Mouse (Mus musculus) CH12.LX (cell line): ENCODE measurements around the gene Nhej1. TPM values are rescaled to one million over a fixed set of nuclear protein-coding genes. Genes with fewer than 3 reads are reported as not detected.
A peak's percentile ranks its signal among the peaks of the same experiment; 100 is the strongest.

Experiments used
- DNase-seq: peaks from one replicate; pipeline ENCODE4 v3.0.0-alpha.2; 2013; ENCODE audit errors: extremely low read depth
- H3K27ac ChIP-seq: 2 replicates; pipeline ENCODE4 v1.5.1; 2012; ENCODE audit warnings: low read depth, mild to moderate bottlenecking, control low read depth, moderate library complexity; ENCODE audit not compliant: insufficient read depth
- H3K27me3 ChIP-seq: replicated peaks from 2 replicates; pipeline ENCODE3; 2012; ENCODE audit warnings: inconsistent platforms
- H3K36me3 ChIP-seq, 2 experiments: replicated peaks in 1 of 2; 2 replicates each; pipeline versions ENCODE3 to v1.6.1; 2012; ENCODE audit warnings: inconsistent platforms in 1 of 2, low read length in 1 of 2, mild to moderate bottlenecking in 1 of 2, mixed read lengths in 1 of 2, moderate library complexity in 1 of 2; ENCODE audit not compliant: control insufficient read depth in 1 of 2, insufficient read depth in 1 of 2
- H3K4me1 ChIP-seq, 2 experiments: 2 replicates each; pipeline ENCODE4 v1.6.1; 2012; ENCODE audit warnings: inconsistent platforms in 1 of 2, moderate library complexity in 1 of 2; ENCODE audit not compliant: insufficient read depth in 2 of 2, control insufficient read depth in 1 of 2
- H3K4me2 ChIP-seq: 2 replicates; pipeline ENCODE4 v1.6.1; 2012; ENCODE audit warnings: low read depth, mild to moderate bottlenecking, control low read depth; ENCODE audit not compliant: poor library complexity, insufficient read depth, severe bottlenecking
- H3K4me3 ChIP-seq, 3 experiments: fragments of 150-350 bp in 1 of 3; sonication (generic) in 1 of 3; replicated peaks in 1 of 3; 2 replicates each; pipeline versions ENCODE3 to v1.5.1; 2011 to 2012; ENCODE audit warnings: low read depth in 2 of 3, low read length in 2 of 3, mild to moderate bottlenecking in 2 of 3, moderate library complexity in 2 of 3, control low read depth in 1 of 3, improper control_type of control experiment in 1 of 3, inconsistent platforms in 1 of 3, mixed read lengths in 1 of 3; ENCODE audit not compliant: poor library complexity in 1 of 3
- H3K79me2 ChIP-seq: replicated peaks from 2 replicates; pipeline ENCODE4 v1.6.1; 2012; ENCODE audit warnings: mild to moderate bottlenecking, moderate library complexity; ENCODE audit not compliant: control insufficient read depth, poor library complexity, insufficient read depth, severe bottlenecking; ENCODE audit errors: extremely low read depth
- H3K9ac ChIP-seq: 2 replicates; pipeline ENCODE4 v1.6.1; 2012; ENCODE audit warnings: low read depth, mild to moderate bottlenecking, control low read depth, moderate library complexity; ENCODE audit not compliant: insufficient read depth
- H3K9me3 ChIP-seq: replicated peaks from 2 replicates; pipeline ENCODE3; 2012; ENCODE audit warnings: low read length, inconsistent platforms, mixed read lengths
- BHLHE40 ChIP-seq: IDR thresholded peaks from 2 replicates; pipeline ENCODE4 v1.6.1; 2011; ENCODE audit warnings: mild to moderate bottlenecking, low read depth, low read length, improper control_type of control experiment
- CTCF ChIP-seq, 2 experiments: IDR thresholded peaks in 1 of 2; conservative IDR thresholded peaks in 1 of 2; 2 replicates each; pipeline ENCODE4 v1.5.1; 2011 to 2012; ENCODE audit warnings: low read depth in 2 of 2, low read length in 2 of 2, improper control_type of control experiment in 1 of 2, inconsistent platforms in 1 of 2, mild to moderate bottlenecking in 1 of 2, moderate library complexity in 1 of 2
- ELF1 ChIP-seq: IDR thresholded peaks from 2 replicates; pipeline ENCODE4 v1.6.1; 2014; ENCODE audit warnings: low read depth, mild to moderate bottlenecking, inconsistent platforms, low read length, improper control_type of control experiment
- IRF4 ChIP-seq: IDR thresholded peaks from 2 replicates; pipeline ENCODE4 v1.6.1; 2014; ENCODE audit warnings: low read depth, mild to moderate bottlenecking, inconsistent platforms, low read length, improper control_type of control experiment
- JUND ChIP-seq: conservative IDR thresholded peaks from 2 replicates; pipeline ENCODE4 v1.6.1; 2011; ENCODE audit warnings: low read depth, low read length, improper control_type of control experiment
- MAX ChIP-seq: IDR thresholded peaks from 2 replicates; pipeline ENCODE4 v1.6.1; 2011; ENCODE audit warnings: low read length, improper control_type of control experiment
- MYC ChIP-seq: IDR thresholded peaks from 2 replicates; pipeline ENCODE4 v1.6.1; 2011; ENCODE audit warnings: low read depth, mild to moderate bottlenecking, improper control_type of control experiment, low read length
- NRF1 ChIP-seq: IDR thresholded peaks from 2 replicates; pipeline ENCODE4 v1.6.1; 2014; ENCODE audit warnings: low read depth, mild to moderate bottlenecking, inconsistent platforms, low read length, improper control_type of control experiment, moderate library complexity
- RAD21 ChIP-seq: IDR thresholded peaks from 2 replicates; pipeline ENCODE4 v1.6.1; 2011; ENCODE audit warnings: low read depth, mild to moderate bottlenecking, low read length, improper control_type of control experiment, moderate library complexity
- SMC3 ChIP-seq: IDR thresholded peaks from 2 replicates; pipeline ENCODE4 v1.6.1; 2011; ENCODE audit warnings: low read depth, low read length, improper control_type of control experiment
- USF1 ChIP-seq: IDR thresholded peaks from 2 replicates; pipeline ENCODE4 v1.6.1; 2014; ENCODE audit warnings: low read depth, mild to moderate bottlenecking, inconsistent platforms, low read length, improper control_type of control experiment
- USF2 ChIP-seq: conservative IDR thresholded peaks from 2 replicates; pipeline ENCODE4 v1.6.1; 2011; ENCODE audit warnings: low read depth, low read length, improper control_type of control experiment
- ZC3H11A ChIP-seq: IDR thresholded peaks from 2 replicates; pipeline ENCODE4 v1.6.1; 2012; ENCODE audit warnings: low read depth, mild to moderate bottlenecking, inconsistent platforms, low read length, improper control_type of control experiment
- ZMIZ1 ChIP-seq: IDR thresholded peaks from 2 replicates; pipeline ENCODE4 v1.6.1; 2012; ENCODE audit warnings: low read depth, mild to moderate bottlenecking, inconsistent platforms, low read length, improper control_type of control experiment
- dilution Hi-C: fragments of 300-500 bp; cut with MboI; formaldehyde crosslinking; loops from 2 replicates; pipeline ENCODE4 v1.14.3; 2020; ENCODE audit warnings: low sequenced_read_pairs; ENCODE audit not compliant: extremely low pct_unique_long_range_greater_than_20kb, extremely low pct_ligation_motif_present
- in situ Hi-C: fragments of 300-500 bp; cut with MboI; formaldehyde crosslinking; loops from 3 replicates; pipeline ENCODE4 v1.14.3; 2019; ENCODE audit warnings: low sequenced_read_pairs, low pct_ligation_motif_present, low pct_unique_long_range_greater_than_20kb, mixed read lengths
- polyA plus RNA-seq: library from polyadenylated mRNA; unstranded; fragments of >175 nt; gene quantifications from 2 replicates; pipeline ENCODE4 v1.2.1, GENCODE M21; 2012; ENCODE audit warnings: low read depth; ENCODE audit not compliant: insufficient read length
- total RNA-seq, 2 experiments: library from RNA; depleted of rRNA; stranded (reverse); fragments of 300-350 nt in 1 of 2; fragments of >200 nt in 1 of 2; gene quantifications; 2 replicates each; pipeline ENCODE4 v1.2.3; 2012 to 2014

The Nhej1 gene
- total and polyA plus RNA-seq, 3 experiments: 2.8 to 4.0 (median 3.7) TPM

GRCm38 (mm10) chr1:74967962-74968580 is 156.9 kb downstream of the Nhej1 start:
- H3K9ac ChIP-seq: no peak overlapping the region
- H3K4me1 ChIP-seq: no peaks in the 10 kb centered on the region
- in situ Hi-C loops: no loop called here
- TF ChIP-seq JUND: no peak
- H3K36me3 ChIP-seq: no peaks in the 10 kb centered on the region
- H3K4me3 ChIP-seq: no peak overlapping the region
- H3K27ac ChIP-seq: no peak overlapping the region
- dilution Hi-C loops: no loop called here
- no peaks in the 10 kb centered on the region for H3K79me2 ChIP-seq
- H3K27me3 ChIP-seq: no peaks in the 10 kb centered on the region
- no peaks in the 10 kb centered on the region for H3K9me3 ChIP-seq
- H3K4me2 ChIP-seq: no peak overlapping the region
- DNase-seq: no peak

GRCm38 (mm10) chr1:74964494-74965215 is 160.3 kb downstream of the Nhej1 start:
- DNase-seq: peak; percentile 78
- H3K36me3 ChIP-seq: no peaks in the 10 kb centered on the region
- dilution Hi-C loops: no loop called here
- no peaks in the 10 kb centered on the region for H3K9me3 ChIP-seq
- no peak overlapping the region for H3K27ac ChIP-seq
- H3K4me3 ChIP-seq: no peak overlapping the region
- peaks cover 9% of the 10 kb centered on the region for H3K27me3 ChIP-seq
- H3K4me1 ChIP-seq: no peaks in the 10 kb centered on the region
- TF ChIP-seq IRF4: no peak
- peak; percentile 84 for TF ChIP-seq MAX
- TF ChIP-seq BHLHE40: peak; percentile 59
- peak; percentile 86 for TF ChIP-seq RAD21
- TF ChIP-seq SMC3: peak; percentile 79
- TF ChIP-seq ELF1: peak; percentile 40; the same call in 1 of the 2 replicates
- TF ChIP-seq ZMIZ1: no peak
- peak; percentile 34; the same call in 1 of the 2 replicates for TF ChIP-seq USF2
- no peak for TF ChIP-seq NRF1
- 0 out of 2 replicates have a peak, but pooled peaks have one; percentile 12 for TF ChIP-seq ZC3H11A
- TF ChIP-seq CTCF (conservative IDR thresholded peaks at IDR 0.05 in 1 of 2, IDR thresholded peaks at IDR 0.05 in 1 of 2; ENCODE audit: low read depth in 2 of 2, low read length in 2 of 2): peak; percentile 60 to 91
- TF ChIP-seq USF1: peak; percentile 55
- peak; percentile 93 for TF ChIP-seq MYC
- no peak overlapping the region for H3K4me2 ChIP-seq
- in situ Hi-C loops: loop anchor here (5.0 kb wide), 1 partner anchor 33 kb away; no protein-coding TSS in a partner anchor
- no peak overlapping the region for H3K9ac ChIP-seq
- no peaks in the 10 kb centered on the region for H3K79me2 ChIP-seq
